ENCODE assay signal across 8 mouse cellular contexts in genomic region chr8:70476333-70477268, GRCm38 (mm10). TPM values are rescaled to one million over a fixed set of nuclear protein-coding genes. Genes with fewer than 3 reads are reported as not detected.
DNase-seq lines count a peak whose midpoint lies in the region; ATAC-seq lines count a peak whose summit lies in the region.

Klhl26 (minus strand) TSS chr8:70476968.

- peak; percentile 90 for ATAC-seq in erythroblast, adult 5-6 weeks (replicated peaks; ENCODE audit: low FRiP score, poor library complexity, severe bottlenecking)
- ATAC-seq in kidney, embryonic 15.5 days (replicated peaks; ENCODE audit: low FRiP score): peak; percentile 91
- ATAC-seq in monocyte, adult 5-6 weeks (replicated peaks; ENCODE audit: insufficient number of reproducible peaks, low FRiP score, low TSS enrichment, poor library complexity, severe bottlenecking): peak; percentile 97

- peak within 1 kb of the TSS; percentile 97 for H3K9ac ChIP-seq in kidney, embryonic 15.5 days

- peak; percentile 99 for DNase-seq in B cell, adult 2 months
- peak; percentile 96 for DNase-seq in brain, adult 2 months (ENCODE audit: low read depth, low spot score)
- DNase-seq in heart, embryonic 10.5 days (ENCODE audit: low spot score): peak; percentile 98
- peak; percentile 99 for DNase-seq in liver
- peak; percentile 99 for DNase-seq in spleen, postnatal 4 days (ENCODE audit: low spot score in 2 of 2)

- peak within 1 kb of the TSS; percentile 88 for H3K4me3 ChIP-seq in heart, embryonic 10.5 days
- peak within 1 kb of the TSS; percentile 84 for H3K4me3 ChIP-seq in kidney, embryonic 15.5 days (replicated peaks)

- no peaks in the 10 kb centered on the region for H3K9me3 ChIP-seq in heart, embryonic 10.5 days
- no peaks in the 10 kb centered on the region for H3K9me3 ChIP-seq in kidney, embryonic 15.5 days (replicated peaks)

- peaks cover 27% of the 10 kb centered on the region for H3K27me3 ChIP-seq in heart, embryonic 10.5 days (ENCODE audit: insufficient read depth, poor library complexity, severe bottlenecking)
- H3K27me3 ChIP-seq in kidney, embryonic 15.5 days: peaks cover 18% of the 10 kb centered on the region; the same call in 1 of the 2 replicates

- peak within 1 kb of the TSS; percentile 87 for H3K4me2 ChIP-seq in kidney, embryonic 15.5 days

- H3K4me1 ChIP-seq in heart, embryonic 10.5 days: peaks cover 32% of the 10 kb centered on the region
- peaks cover 27% of the 10 kb centered on the region for H3K4me1 ChIP-seq in kidney, embryonic 15.5 days

- WGBS in heart, embryonic 10.5 days: under 1% methylated on average over 53 of the region's 53 CpGs
- WGBS in kidney, embryonic 15.5 days: under 1% methylated on average over 53 of the region's 53 CpGs

- 0 out of 2 replicates have a peak, but pooled peaks cover 3% of the 10 kb centered on the region for H3K36me3 ChIP-seq in heart, embryonic 10.5 days
- H3K36me3 ChIP-seq in kidney, embryonic 15.5 days: no peaks in the 10 kb centered on the region

- H3K27ac ChIP-seq in heart, embryonic 10.5 days: peak within 1 kb of the TSS; percentile 92
- H3K27ac ChIP-seq in kidney, embryonic 15.5 days: peak within 1 kb of the TSS; percentile 83

RNA-seq across cellular contexts. Expression of gene Klhl26, which starts in this region (rescaled TPM):
- total RNA-seq in erythroblast, adult 5-6 weeks (2015; ENCODE audit: low replicate concordance): 0.38 and 1.7 TPM in 2 replicates
- 1.8 and 2.8 TPM in 2 replicates for total RNA-seq in erythroblast, adult 5-6 weeks (2017; ENCODE audit: low replicate concordance)
- polyA plus RNA-seq in heart, embryonic 10.5 days (2016; fragmentation: Nextera tagmentation; extraction: Ambion mirVana): 15.6 and 15.7 TPM in 2 replicates
- 20.0 and 23.5 TPM in 2 replicates for polyA plus RNA-seq in kidney, embryonic 15.5 days (2015; fragmentation: Nextera tagmentation; extraction: Ambion mirVana)
- 3.3 to 8.3 TPM (median 3.4 TPM) in 3 replicates for total RNA-seq in monocyte, adult 5-6 weeks (2017)

Comparison
In these comparisons a context has a peak if more than half of its experiments do, and no peak if none do; other contexts are left out.
1. Peak in every context shown above with its lines: DNase-seq, ATAC-seq, H3K4me3 ChIP-seq and H3K27ac ChIP-seq.